Mouse (Mus musculus) ovary, postnatal 36 days (tissue): ENCODE data around the gene Spint4.
"Not testable (repeated sequence)": the region's sequence is repeated elsewhere in the genome, so short reads cannot be mapped to it uniquely, and the experiment has no call there.

Source experiments
- DNase-seq: peaks from one replicate; pipeline ENCODE4 v3.0.0; 2022; ENCODE audit warnings: low spot score, mixed read lengths

Gene Spint4

GRCm38 (mm10) chr2:164698201-164698600 lies at the start of gene Spint4:
TSS of gene Spint4 (plus strand) at chr2:164698501.
- DNase-seq: no peak

- DNase-seq: peak; percentile 61
Measured at GRCm38 (mm10) chr2:164655858-164656257, 42.4 kb upstream of the Spint4 start, which contains the start of gene Wfdc10. TSS of gene Wfdc10 (plus strand) at chr2:164656046.

- DNase-seq: no peak
Measured at GRCm38 (mm10) chr2:164656483-164656882, 41.8 kb upstream of the Spint4 start, which contains the start of gene Wfdc9. TSS of gene Wfdc9 (minus strand) at chr2:164656583.

GRCm38 (mm10) chr2:164664851-164665250 lies 33.5 kb upstream of the Spint4 start:
- DNase-seq: no peak

- no peak for DNase-seq
Measured at GRCm38 (mm10) chr2:164670261-164670660, 28.0 kb upstream of the Spint4 start.

- DNase-seq: no peak
Measured at GRCm38 (mm10) chr2:164670938-164671337, 27.4 kb upstream of the Spint4 start.

- DNase-seq: no peak
Measured at GRCm38 (mm10) chr2:164673987-164674386, 24.3 kb upstream of the Spint4 start, which contains the start of gene Wfdc11. TSS of gene Wfdc11 (minus strand) at chr2:164674087.

GRCm38 (mm10) chr2:164676103-164676502 lies 22.2 kb upstream of the Spint4 start:
- no peak for DNase-seq

GRCm38 (mm10) chr2:164676916-164677685 lies 21.2 kb upstream of the Spint4 start:
- no peak for DNase-seq

- peak; percentile 67 for DNase-seq
Measured at GRCm38 (mm10) chr2:164678848-164679625, 19.3 kb upstream of the Spint4 start.

- no peak for DNase-seq
Measured at GRCm38 (mm10) chr2:164679906-164680305, 18.4 kb upstream of the Spint4 start.

GRCm38 (mm10) chr2:164684807-164685206 lies 13.5 kb upstream of the Spint4 start, which contains the start of gene Wfdc13:
TSS of gene Wfdc13 (plus strand) at chr2:164685107.
- no peak for DNase-seq

GRCm38 (mm10) chr2:164700959-164701358 lies 2.7 kb downstream of the Spint4 start:
- DNase-seq: no peak

- no peak for DNase-seq
Measured at GRCm38 (mm10) chr2:164701761-164702160, 3.5 kb downstream of the Spint4 start.

GRCm38 (mm10) chr2:164704235-164704634 lies 5.9 kb downstream of the Spint4 start:
- DNase-seq: no peak

- DNase-seq: no peak
Measured at GRCm38 (mm10) chr2:164705328-164705727, 7.0 kb downstream of the Spint4 start.

GRCm38 (mm10) chr2:164705991-164706390 lies 7.7 kb downstream of the Spint4 start:
- no peak for DNase-seq

- no peak for DNase-seq
Measured at GRCm38 (mm10) chr2:164715005-164715404, 16.7 kb downstream of the Spint4 start, which contains the start of gene Spint5. TSS of gene Spint5 (plus strand) at chr2:164715305.

GRCm38 (mm10) chr2:164716194-164716786 lies 18.0 kb downstream of the Spint4 start:
- DNase-seq: not testable (repeated sequence)

GRCm38 (mm10) chr2:164723276-164723675 lies 25.0 kb downstream of the Spint4 start:
- DNase-seq: no peak

GRCm38 (mm10) chr2:164725895-164726619 lies 27.8 kb downstream of the Spint4 start:
- peak; percentile 62 for DNase-seq

- no peak for DNase-seq
Measured at GRCm38 (mm10) chr2:164731719-164732118, 33.4 kb downstream of the Spint4 start.
